Mouse (Mus musculus) cortical plate, adult 2 months (tissue): Measurements from ENCODE around the gene Stard8. TPM values are rescaled to one million over a fixed set of nuclear protein-coding genes. Genes with fewer than 3 reads are reported as not detected.
"Not testable (repeated sequence)": the region's sequence is repeated elsewhere in the genome, so short reads cannot be mapped to it uniquely, and the experiment has no call there.

ENCODE experiments used
- H3K27ac ChIP-seq: fragments of 200-500 bp; 2 replicates; pipeline ENCODE4 v1.5.1; 2012; ENCODE audit warnings: low read length, control low read depth, inconsistent platforms; ENCODE audit not compliant: insufficient read depth
- H3K4me1 ChIP-seq: fragments of 200-500 bp; 2 replicates; pipeline ENCODE4 v1.6.1; 2011; ENCODE audit warnings: low read length; ENCODE audit not compliant: control insufficient read depth, insufficient read depth
- H3K4me3 ChIP-seq: fragments of 200-500 bp; 2 replicates; pipeline ENCODE4 v1.5.1; 2011; ENCODE audit warnings: mild to moderate bottlenecking, low read length, control low read depth; ENCODE audit not compliant: insufficient read depth
- CTCF ChIP-seq: fragments of 200-500 bp; IDR thresholded peaks from 2 replicates; pipeline ENCODE4 v1.5.1; 2011; ENCODE audit warnings: mild to moderate bottlenecking, control low read depth, low read length; ENCODE audit not compliant: insufficient read depth; ENCODE audit errors: extremely low read depth
- POLR2A ChIP-seq: fragments of 200-500 bp; IDR thresholded peaks from 2 replicates; pipeline ENCODE4 v1.6.1; 2011; ENCODE audit warnings: mild to moderate bottlenecking, low read length, control low read depth; ENCODE audit not compliant: insufficient read depth; ENCODE audit errors: extremely low read depth
- polyA plus RNA-seq: library from polyadenylated mRNA; depleted of rRNA; stranded (reverse); fragments of >200 nt; gene quantifications from 2 replicates; pipeline ENCODE4 v1.2.3, GENCODE M21; 2012; rRNA removed

Gene Stard8
- polyA plus RNA-seq: 31.9 and 36.8 TPM in 2 replicates

DNA sequence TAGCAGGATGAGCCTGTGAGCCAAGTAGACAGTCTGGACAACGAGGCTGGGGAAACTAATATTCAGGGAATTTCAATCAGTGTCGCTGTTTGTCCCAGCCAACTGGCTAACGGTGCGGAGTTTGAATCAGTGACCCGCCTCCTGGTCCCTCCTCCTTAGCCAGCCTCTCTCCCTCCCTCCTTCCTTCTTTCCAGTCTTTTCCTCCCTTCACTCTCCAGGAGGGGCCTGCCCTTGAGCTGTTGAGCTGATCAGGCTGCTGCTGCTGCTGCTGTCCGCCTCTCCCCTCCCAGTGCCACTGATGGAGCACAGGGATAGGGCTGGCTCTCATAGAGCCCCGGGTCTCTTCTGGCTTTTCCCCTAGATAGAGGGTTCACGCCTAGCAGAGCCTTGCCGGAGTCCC lies at the start of gene Stard8:
Stard8 (plus strand) TSS at position 203 of the 400 bp plus-strand sequence.
- Histone ChIP-seq H3K27ac (no peak within 1 kb of the TSS), H3K4me3 (no peak within 1 kb of the TSS), H3K4me1 (no peaks in the 10 kb centered on the region)
- TF ChIP-seq CTCF: no peak
- TF ChIP-seq POLR2A: no peak

DNA sequence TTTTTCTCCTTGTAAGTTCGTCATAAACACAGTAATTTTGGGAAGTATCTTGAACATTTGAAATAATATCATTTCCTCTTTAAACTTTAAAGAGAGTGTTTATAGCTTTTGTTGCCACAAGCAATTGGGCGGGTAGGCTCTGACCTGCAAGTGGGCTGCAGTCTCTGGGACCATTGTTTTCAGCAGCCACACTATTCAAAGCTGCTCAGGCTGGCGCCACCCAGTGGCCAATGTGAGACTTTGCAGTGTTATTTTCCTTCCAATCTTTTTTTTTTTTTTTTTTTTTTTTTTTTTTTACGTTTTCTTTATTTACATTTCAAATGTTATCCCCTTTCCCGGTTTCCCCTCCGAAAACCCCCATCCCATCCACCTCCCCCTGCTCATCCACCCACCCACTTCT lies 49.1 kb upstream of the Stard8 start:
- no peak for TF ChIP-seq POLR2A
- TF ChIP-seq CTCF: peak; percentile 37; the same call in 1 of the 2 replicates
- Histone ChIP-seq H3K4me1 (no peaks in the 10 kb centered on the region), H3K27ac (no peak overlapping the region), H3K4me3 (no peak overlapping the region)

- no peaks in the 10 kb centered on the region; the same call in 1 of the 2 replicates for H3K4me1 ChIP-seq
- H3K27ac ChIP-seq: no peak overlapping the region
- no peak overlapping the region for H3K4me3 ChIP-seq
- TF ChIP-seq CTCF: no peak
- TF ChIP-seq POLR2A: no peak
These were observed 44.8 kb upstream of the Stard8 start for GRCm38 (mm10) chrX:98958287-98958686.

- TF ChIP-seq CTCF (no peak), POLR2A (no peak)
- Histone ChIP-seq H3K4me3 (no peak overlapping the region), H3K27ac (no peak overlapping the region)
These were observed 44.0 kb upstream of the Stard8 start for GRCm38 (mm10) chrX:98959050-98959449.

DNA sequence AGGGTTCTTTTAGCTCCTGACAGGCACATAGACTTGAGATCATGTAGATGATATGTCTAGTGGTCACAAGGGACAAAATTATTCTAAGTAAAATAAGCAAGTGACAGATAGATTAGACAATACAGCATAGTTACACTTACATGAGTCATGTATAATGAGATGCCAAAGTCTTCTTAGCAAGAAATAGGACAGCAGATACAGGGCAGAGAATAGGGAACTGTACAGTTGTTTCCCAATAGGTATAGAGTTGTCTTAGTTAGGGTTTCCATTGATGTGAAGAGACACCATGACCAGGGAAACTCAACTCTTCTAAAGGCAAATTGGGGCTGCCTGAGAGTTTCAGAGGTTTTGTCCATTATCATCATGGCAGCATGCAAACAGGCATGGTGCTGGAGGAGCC lies 39.3 kb upstream of the Stard8 start:
- H3K4me1 ChIP-seq: no peaks in the 10 kb centered on the region; the same call in 1 of the 2 replicates
- TF ChIP-seq CTCF: no peak
- no peak for TF ChIP-seq POLR2A

More at GRCm38 (mm10) chrX:98959050-98959449, 44.0 kb upstream of the Stard8 start:
- H3K4me1 ChIP-seq: no peaks in the 10 kb centered on the region; the same call in 1 of the 2 replicates

DNA sequence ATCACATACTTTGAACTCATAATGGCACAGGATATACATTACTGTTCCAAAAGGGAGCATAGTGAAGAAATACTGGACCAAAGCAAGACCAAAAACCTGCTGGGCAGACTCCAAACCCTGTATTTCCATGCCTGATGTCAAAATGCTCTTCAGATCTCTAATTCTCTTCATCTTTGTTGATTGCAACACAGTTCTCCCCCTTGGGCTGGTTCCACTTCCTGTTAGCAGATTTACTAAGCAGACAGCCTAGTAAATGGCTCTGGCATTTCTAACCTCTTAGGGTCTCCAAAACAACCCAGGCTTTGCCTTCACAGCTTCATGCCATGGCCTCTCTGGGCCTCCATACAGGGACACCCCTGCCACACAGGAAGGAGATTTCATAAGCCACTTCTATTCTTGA lies 38.5 kb upstream of the Stard8 start:
- Histone ChIP-seq H3K4me1 (no peaks in the 10 kb centered on the region; the same call in 1 of the 2 replicates), H3K4me3 (no peak overlapping the region)
- TF ChIP-seq POLR2A (no peak), CTCF (no peak)

More for the DNA sequence above, 39.3 kb upstream of the Stard8 start:
- no peak overlapping the region for H3K27ac ChIP-seq
- no peak overlapping the region for H3K4me3 ChIP-seq

DNA sequence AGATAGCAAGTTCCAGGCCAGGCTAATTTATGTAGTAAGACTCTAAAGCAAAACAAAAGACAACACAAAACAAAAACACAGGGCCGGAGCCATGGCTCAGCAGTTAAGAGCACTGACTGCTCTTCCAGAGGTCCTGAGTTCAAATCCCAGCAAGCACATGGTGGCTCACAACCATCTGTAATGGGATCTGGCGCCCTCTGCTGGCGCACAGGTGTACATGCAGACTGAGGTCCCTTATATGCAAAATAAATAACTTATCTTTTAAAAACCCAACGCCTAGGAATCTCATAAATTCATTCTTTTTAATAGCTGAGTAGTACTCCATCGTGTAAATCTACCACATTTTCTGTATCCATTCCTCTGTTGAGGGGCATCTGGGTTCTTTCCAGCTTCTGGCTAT lies 16.4 kb upstream of the Stard8 start:
- not testable (repeated sequence) for H3K27ac ChIP-seq, H3K4me3 ChIP-seq, H3K4me1 ChIP-seq

More for the DNA sequence above, 38.5 kb upstream of the Stard8 start:
- H3K27ac ChIP-seq: no peak overlapping the region

DNA sequence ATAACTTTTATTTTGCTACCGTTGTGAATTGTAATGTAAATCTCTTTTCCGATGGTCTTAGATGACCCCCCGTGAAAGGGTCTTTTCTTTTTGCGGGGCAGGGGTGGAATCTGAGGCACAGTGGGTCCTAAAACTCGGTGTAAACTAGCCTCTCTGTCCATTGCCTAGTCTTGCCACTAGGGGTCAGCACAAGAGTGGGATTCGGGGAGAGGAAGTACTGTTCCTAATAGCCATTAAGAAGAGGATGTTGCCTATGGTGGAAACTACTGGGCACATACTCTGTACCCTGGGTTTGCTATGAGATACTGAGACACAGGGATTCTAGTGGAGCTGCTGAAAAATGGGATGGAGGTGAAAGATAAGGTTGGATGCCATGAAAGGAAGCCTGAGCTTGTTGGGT lies 13.5 kb upstream of the Stard8 start:
- no peaks in the 10 kb centered on the region for H3K4me1 ChIP-seq
- TF ChIP-seq POLR2A: no peak
- TF ChIP-seq CTCF: peak; percentile 71
- no peak overlapping the region for H3K27ac ChIP-seq
- no peak overlapping the region for H3K4me3 ChIP-seq

- Histone ChIP-seq H3K4me1 (no peaks in the 10 kb centered on the region), H3K4me3 (no peak overlapping the region), H3K27ac (no peak overlapping the region)
- TF ChIP-seq POLR2A (no peak), CTCF (no peak)
These were observed 983 bp upstream of the Stard8 start for GRCm38 (mm10) chrX:99002065-99002464.

GRCm38 (mm10) chrX:99010581-99010980 lies 7.5 kb downstream of the Stard8 start:
- TF ChIP-seq CTCF (no peak), POLR2A (no peak)
- Histone ChIP-seq H3K4me1 (no peaks in the 10 kb centered on the region), H3K27ac (no peak overlapping the region), H3K4me3 (no peak overlapping the region)
